Mouse (Mus musculus) midbrain, embryonic 11.5 days (tissue): Measurements from ENCODE around the gene Myo6. TPM values are rescaled to one million over a fixed set of nuclear protein-coding genes. Genes with fewer than 3 reads are reported as not detected.

ENCODE experiments used
- ATAC-seq: fragments of 200-750 bp; cut with Nextera tagmentation; 2 replicates; pipeline ENCODE4 v1.8.0; 2017; ENCODE audit warnings: moderate TSS enrichment, moderate library complexity; ENCODE audit not compliant: low FRiP score
- DNase-seq: peaks from one replicate; pipeline ENCODE4 v3.0.0; 2015; ENCODE audit warnings: low spot score; ENCODE audit errors: missing footprints
- H3K27ac ChIP-seq: fragments of 300-500 bp; sonication (generic); 2 replicates; pipeline ENCODE4 v1.5.1; 2014; ENCODE audit warnings: low read depth, low read length
- H3K27me3 ChIP-seq: fragments of 300-500 bp; sonication (generic); 2 replicates; pipeline ENCODE4 v1.6.1; 2014; ENCODE audit warnings: mild to moderate bottlenecking, low read length, moderate library complexity, mixed read lengths; ENCODE audit not compliant: control insufficient read depth, insufficient read depth
- H3K36me3 ChIP-seq: fragments of 300-500 bp; sonication (generic); 2 replicates; pipeline ENCODE4 v1.6.1; 2014; ENCODE audit warnings: mild to moderate bottlenecking, low read length, moderate library complexity, mixed read lengths; ENCODE audit not compliant: control insufficient read depth, insufficient read depth
- H3K4me1 ChIP-seq: fragments of 300-500 bp; sonication (generic); 2 replicates; pipeline ENCODE4 v1.6.1; 2014; ENCODE audit warnings: low read length; ENCODE audit not compliant: control insufficient read depth, insufficient read depth
- H3K4me2 ChIP-seq: fragments of 300-500 bp; sonication (generic); 2 replicates; pipeline ENCODE4 v1.6.1; 2014; ENCODE audit warnings: mild to moderate bottlenecking, moderate library complexity
- H3K4me3 ChIP-seq: fragments of 300-500 bp; sonication (generic); 2 replicates; pipeline ENCODE4 v1.5.1; 2014; ENCODE audit warnings: low read depth, low read length
- H3K9ac ChIP-seq: fragments of 300-500 bp; sonication (generic); 2 replicates; pipeline ENCODE4 v1.6.1; 2014; ENCODE audit warnings: low read length
- H3K9me3 ChIP-seq: fragments of 300-500 bp; sonication (generic); 2 replicates; pipeline ENCODE4 v1.6.1; 2016; ENCODE audit warnings: low read length; ENCODE audit not compliant: control insufficient read depth
- WGBS: fragments of 180-500 bp; shearing (Covaris S2); extraction: QIAGEN DNeasy Blood & Tissue Kit; methylation state at CpG from one replicate; pipeline ENCODE4 v1.1.7; 2014; 5-methylcytosine and 5-hydroxymethylcytosine counted together
- polyA plus RNA-seq: library from polyadenylated mRNA; unstranded; fragments of >200 nt; fragmentation: Nextera tagmentation; extraction: Ambion mirVana; gene quantifications from 2 replicates; pipeline ENCODE4 v1.2.1, GENCODE M21; 2014

The Myo6 gene
- polyA plus RNA-seq, 1 experiment from 2014 or later, result 11.1 TPM

DNA sequence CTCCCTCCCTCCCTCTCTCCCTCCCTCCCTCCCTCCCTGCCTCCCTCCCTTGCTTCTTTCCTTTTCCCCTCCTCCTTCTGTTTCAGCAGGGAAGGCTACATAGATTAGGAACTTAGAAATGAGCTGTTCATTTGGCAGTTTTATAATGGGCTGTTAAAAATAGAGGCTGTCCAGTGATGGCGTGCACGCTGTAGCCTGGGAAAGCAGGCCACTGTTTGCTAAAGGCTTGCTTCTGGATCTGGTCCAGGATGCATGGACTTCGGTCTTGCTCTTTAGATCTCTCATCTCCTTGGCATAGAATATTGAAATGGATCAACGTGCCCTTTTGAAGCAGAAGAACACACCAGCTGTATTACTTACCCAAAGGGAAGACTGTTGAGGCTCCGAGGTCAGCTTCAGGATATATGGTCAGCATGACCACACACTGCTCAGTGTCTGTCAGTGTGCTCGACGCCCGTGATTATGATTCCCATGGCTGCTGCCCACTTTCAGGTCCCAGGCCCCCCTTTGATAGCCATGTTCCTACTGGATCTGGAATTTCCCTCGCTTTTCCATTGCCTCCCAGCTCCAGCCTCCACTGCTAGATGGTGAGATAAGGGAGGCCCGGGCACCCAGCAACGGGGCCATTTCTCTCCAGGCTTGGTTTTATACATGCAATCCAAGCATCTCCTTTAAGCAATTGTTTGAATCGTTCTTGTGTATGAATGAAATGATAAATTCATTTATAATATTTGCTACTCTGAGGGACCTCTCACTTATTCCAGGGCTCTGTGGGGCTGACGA is 12.1 kb downstream of the Myo6 start:
- no peak overlapping the region for H3K9ac ChIP-seq
- ATAC-seq, result no peak
- 88% methylated on average over 13 of the region's 13 CpGs for WGBS
- H3K4me1 ChIP-seq, result peaks cover 3% of the 10 kb centered on the region; the same call in 1 of the 2 replicates
- no peak overlapping the region for H3K4me3 ChIP-seq
- no peak for DNase-seq
- no peak overlapping the region for H3K4me2 ChIP-seq
- no peaks in the 10 kb centered on the region for H3K27me3 ChIP-seq
- H3K36me3 ChIP-seq, result no peaks in the 10 kb centered on the region
- H3K9me3 ChIP-seq, result no peaks in the 10 kb centered on the region
- no peak overlapping the region for H3K27ac ChIP-seq

DNA sequence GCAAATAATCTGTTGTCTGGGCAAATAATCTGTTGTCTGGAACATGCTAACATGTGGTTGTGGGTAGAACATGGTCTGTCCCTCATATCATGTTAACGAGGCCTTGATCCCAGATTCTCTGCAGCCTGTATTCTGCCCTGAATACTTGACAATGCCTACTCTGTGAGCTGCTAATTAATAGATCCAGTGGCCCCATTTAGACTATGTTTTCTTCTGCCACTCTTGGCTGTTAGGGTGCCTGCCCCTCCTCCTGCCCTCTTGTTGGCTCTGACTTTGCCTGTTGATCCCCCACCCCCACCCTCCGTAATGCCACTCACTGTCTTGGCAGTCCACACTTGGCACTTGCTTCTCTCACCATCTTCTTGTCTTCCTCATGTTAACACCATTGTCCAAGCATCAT is 13.8 kb downstream of the Myo6 start:
- no peaks in the 10 kb centered on the region for H3K9me3 ChIP-seq
- no peaks in the 10 kb centered on the region for H3K36me3 ChIP-seq
- ATAC-seq (no peak), DNase-seq (no peak)
- WGBS, result 81% methylated on average over 2 of the region's 2 CpGs
- H3K4me3 ChIP-seq, result no peak overlapping the region
- no peaks in the 10 kb centered on the region for H3K27me3 ChIP-seq
- H3K27ac ChIP-seq, result no peak overlapping the region
- no peak overlapping the region for H3K9ac ChIP-seq
- H3K4me2 ChIP-seq, result no peak overlapping the region
- H3K4me1 ChIP-seq, result no peaks in the 10 kb centered on the region

DNA sequence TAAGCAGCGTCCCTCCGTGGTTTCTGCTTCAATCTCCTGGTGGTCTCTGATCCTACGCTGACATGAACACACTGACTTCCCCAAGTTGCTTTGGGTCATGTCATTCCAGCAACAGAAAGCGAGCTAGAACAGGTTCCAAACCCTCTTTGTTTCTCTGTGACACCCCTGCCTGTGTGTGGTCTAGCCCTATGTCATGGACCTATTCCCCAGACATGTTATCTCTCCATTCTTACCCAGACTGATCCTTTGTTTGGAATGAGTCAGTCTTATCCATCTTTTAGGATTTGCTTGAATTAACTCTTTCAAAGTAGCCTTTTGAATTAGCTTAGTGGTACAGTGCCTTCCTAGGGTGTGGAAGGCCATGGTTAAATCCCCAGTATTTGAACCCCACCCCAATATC is 14.9 kb downstream of the Myo6 start:
- Histone ChIP-seq H3K9ac (no peak overlapping the region), H3K27me3 (no peaks in the 10 kb centered on the region), H3K36me3 (no peaks in the 10 kb centered on the region), H3K27ac (no peak overlapping the region), H3K9me3 (no peaks in the 10 kb centered on the region), H3K4me1 (no peaks in the 10 kb centered on the region), H3K4me3 (no peak overlapping the region), H3K4me2 (no peak overlapping the region)
- DNase-seq (no peak), ATAC-seq (no peak)
- 65% methylated on average over 4 of the region's 4 CpGs for WGBS

DNA sequence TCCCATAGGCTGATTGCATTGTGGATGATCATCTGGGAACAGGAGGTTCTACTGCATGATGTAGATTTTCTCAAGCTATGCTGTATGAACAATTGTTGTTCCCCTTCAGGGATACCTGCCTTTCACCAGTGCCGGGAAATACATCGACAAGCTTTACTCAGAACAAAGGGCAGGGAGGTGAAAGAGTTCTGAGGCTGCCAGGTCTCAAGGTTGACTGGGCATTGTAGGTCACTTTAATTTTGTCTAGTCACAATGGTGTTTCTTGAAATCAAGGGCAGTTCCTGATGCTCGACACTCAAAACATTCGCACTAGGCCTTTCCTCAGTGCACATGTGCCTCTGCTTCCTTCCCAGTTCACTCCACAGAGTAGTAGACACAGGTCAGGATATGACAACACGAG is 15.9 kb downstream of the Myo6 start:
- H3K36me3 ChIP-seq, result no peaks in the 10 kb centered on the region
- H3K4me2 ChIP-seq, result no peak overlapping the region
- no peaks in the 10 kb centered on the region for H3K9me3 ChIP-seq
- H3K4me1 ChIP-seq, result no peaks in the 10 kb centered on the region
- H3K27ac ChIP-seq, result no peak overlapping the region
- H3K4me3 ChIP-seq, result no peak overlapping the region
- ATAC-seq (no peak), DNase-seq (no peak)
- no peak overlapping the region for H3K9ac ChIP-seq
- H3K27me3 ChIP-seq, result no peaks in the 10 kb centered on the region
- WGBS, result 77% methylated on average over 5 of the region's 5 CpGs

DNA sequence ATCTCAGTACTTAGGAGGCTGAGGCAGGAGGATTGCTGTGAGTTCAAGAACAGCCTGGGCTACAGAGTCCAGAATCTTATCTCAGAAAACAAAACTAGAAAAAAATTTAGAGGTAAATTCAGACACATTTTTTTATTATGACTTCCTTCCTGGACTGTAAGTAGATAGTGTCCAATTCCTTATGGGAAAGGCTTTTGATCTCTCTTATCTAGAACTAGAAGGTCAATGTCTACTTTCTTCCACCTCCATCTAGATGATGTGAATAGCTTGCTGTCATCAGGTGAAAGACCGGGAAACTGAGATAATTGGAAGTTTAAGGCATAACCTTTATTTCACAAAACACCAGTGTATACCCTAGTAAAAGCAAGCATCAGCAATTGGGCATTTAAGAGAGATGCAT is 16.9 kb downstream of the Myo6 start:
- 85% methylated on average over 1 of the region's 1 CpGs for WGBS
- DNase-seq, result no peak
- no peaks in the 10 kb centered on the region for H3K4me1 ChIP-seq

DNA sequence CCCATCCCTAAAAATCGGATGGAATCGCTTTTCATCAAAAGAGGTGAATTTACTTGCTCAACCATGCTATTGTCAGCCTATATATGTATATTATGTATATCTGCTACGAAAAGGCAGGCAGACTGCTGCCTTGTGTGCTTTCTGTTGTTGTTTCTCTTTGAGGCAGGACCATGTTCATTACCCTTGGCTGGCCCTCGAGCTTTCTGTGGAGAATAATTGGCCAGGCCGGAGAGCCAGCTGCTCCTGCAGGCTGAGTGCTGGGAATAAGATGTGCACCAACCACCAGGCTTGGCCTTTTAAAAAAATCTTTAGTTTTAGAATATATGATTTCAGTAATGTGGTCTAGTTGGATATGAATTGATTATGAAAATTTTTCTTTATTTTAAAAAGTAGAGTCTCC is 19.3 kb downstream of the Myo6 start:
- Histone ChIP-seq H3K36me3 (no peaks in the 10 kb centered on the region), H3K4me3 (no peak overlapping the region), H3K9me3 (no peaks in the 10 kb centered on the region), H3K4me2 (no peak overlapping the region), H3K27me3 (no peaks in the 10 kb centered on the region), H3K4me1 (no peaks in the 10 kb centered on the region), H3K27ac (no peak overlapping the region), H3K9ac (no peak overlapping the region)
- peak; percentile 75 for DNase-seq
- no peak for ATAC-seq
- 80% methylated on average over 5 of the region's 5 CpGs for WGBS

More for the DNA sequence above, 16.9 kb downstream of the Myo6 start:
- Histone ChIP-seq H3K9me3 (no peaks in the 10 kb centered on the region), H3K27ac (no peak overlapping the region), H3K4me2 (no peak overlapping the region), H3K4me3 (no peak overlapping the region), H3K27me3 (no peaks in the 10 kb centered on the region), H3K9ac (no peak overlapping the region), H3K36me3 (no peaks in the 10 kb centered on the region)
- no peak for ATAC-seq

DNA sequence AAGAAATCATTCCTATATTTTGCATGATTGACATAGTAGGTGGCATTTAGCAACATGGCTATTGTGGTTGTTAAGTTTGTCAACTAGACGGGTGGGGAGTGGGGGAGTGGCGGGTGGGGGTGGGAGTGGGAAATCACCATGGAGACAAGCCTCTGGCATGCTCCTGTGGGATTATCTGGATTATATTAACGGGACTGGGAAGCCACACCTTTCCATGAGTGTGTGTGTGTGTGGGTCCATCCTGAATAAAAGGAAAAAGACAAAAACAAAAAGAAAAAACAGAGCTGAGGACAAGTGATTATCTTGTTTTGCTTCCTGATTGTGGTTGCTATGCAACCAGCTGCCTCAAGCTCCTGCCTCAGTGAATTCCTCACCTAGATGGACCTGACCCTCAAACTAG is 20.9 kb downstream of the Myo6 start:
- no peak overlapping the region for H3K27ac ChIP-seq
- no peak overlapping the region for H3K9ac ChIP-seq
- no peaks in the 10 kb centered on the region for H3K36me3 ChIP-seq
- H3K4me1 ChIP-seq, result no peaks in the 10 kb centered on the region
- H3K4me3 ChIP-seq, result no peak overlapping the region
- ATAC-seq (peak; percentile 54), DNase-seq (peak; percentile 74)
- no peaks in the 10 kb centered on the region for H3K27me3 ChIP-seq
- no peak overlapping the region for H3K4me2 ChIP-seq
- WGBS, result 40% methylated on average over 3 of the region's 3 CpGs
- H3K9me3 ChIP-seq, result no peaks in the 10 kb centered on the region

DNA sequence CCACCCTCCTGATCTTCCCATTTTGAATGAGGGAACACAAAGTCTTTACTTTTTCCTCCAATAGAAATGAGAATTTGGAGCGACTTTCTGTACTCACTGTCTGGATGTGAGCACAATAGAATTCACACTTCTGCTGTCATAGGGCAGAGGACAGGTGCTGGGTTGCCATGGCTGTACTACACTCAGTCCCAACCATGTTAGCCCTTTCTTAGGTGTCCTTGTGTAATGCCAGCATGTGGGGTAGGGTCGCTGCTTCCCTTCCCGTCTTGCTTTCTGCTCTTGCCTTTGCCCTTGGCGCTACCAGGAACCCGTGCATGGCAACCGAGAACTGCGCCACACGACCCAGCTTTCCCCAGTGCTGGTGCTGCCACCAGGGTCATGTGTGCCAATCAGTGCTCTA is 21.9 kb downstream of the Myo6 start:
- ATAC-seq, result no peak
- Histone ChIP-seq H3K27me3 (no peaks in the 10 kb centered on the region), H3K4me1 (no peaks in the 10 kb centered on the region), H3K27ac (no peak overlapping the region), H3K9ac (no peak overlapping the region), H3K4me3 (no peak overlapping the region), H3K4me2 (no peak overlapping the region), H3K36me3 (no peaks in the 10 kb centered on the region), H3K9me3 (no peaks in the 10 kb centered on the region)
- 89% methylated on average over 8 of the region's 8 CpGs for WGBS
- DNase-seq, result peak; percentile 44

DNA sequence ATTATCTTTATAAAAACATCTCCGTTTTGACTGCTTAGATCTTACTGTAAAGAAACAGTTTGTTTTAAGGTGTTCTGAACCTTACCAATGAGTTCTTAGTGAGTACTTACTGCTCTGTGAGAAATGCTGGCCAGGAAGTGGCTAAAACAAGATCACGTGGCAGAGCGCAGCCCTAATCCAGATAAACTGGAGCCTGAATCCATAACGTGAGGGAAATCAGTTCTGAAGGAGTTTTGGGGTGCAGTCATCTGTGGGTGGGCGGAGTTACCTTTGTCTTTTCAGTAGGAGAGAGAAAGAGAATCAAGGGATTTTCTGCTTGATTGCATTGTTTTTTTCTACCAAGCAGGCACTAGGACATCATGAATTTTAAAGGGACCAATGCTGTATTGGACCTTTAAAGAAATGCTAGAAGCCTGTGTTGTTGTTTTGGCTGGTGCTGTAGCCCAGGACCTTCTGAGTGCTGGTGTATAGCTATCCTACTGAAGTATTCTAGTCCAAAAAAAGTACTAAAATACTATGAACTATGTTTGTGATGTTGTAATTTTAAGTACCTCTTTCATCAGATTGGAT is 23.6 kb downstream of the Myo6 start:
- ATAC-seq, result peak; percentile 64
- WGBS, result 38% methylated on average over 5 of the region's 5 CpGs
- no peak overlapping the region for H3K27ac ChIP-seq

More for the DNA sequence above, 23.6 kb downstream of the Myo6 start:
- Histone ChIP-seq H3K27me3 (no peaks in the 10 kb centered on the region), H3K4me2 (no peak overlapping the region), H3K9me3 (no peaks in the 10 kb centered on the region), H3K36me3 (no peaks in the 10 kb centered on the region), H3K4me3 (no peak overlapping the region), H3K4me1 (no peaks in the 10 kb centered on the region), H3K9ac (no peak overlapping the region)
- DNase-seq, result no peak
